ENCODE assay signal across 25 mouse cellular contexts in genomic region chr1:177165336-177165735, GRCm38 (mm10).
"Had no signal": no experiment of that assay in that cellular context is flagged by ENCODE, and none has a peak within 500 bp of the region (broad histone marks: within the 10 kb centered on the region; RNA-seq: fewer than 3 reads in every experiment).

No protein-coding gene starts in this region.

- H3K27ac ChIP-seq: kidney, embryonic 15.5 days; limb, embryonic 10.5 days; limb, embryonic 13.5 days; liver, embryonic 12.5 days; liver, embryonic 15.5 days; lung, embryonic 15.5 days; midbrain, embryonic 10.5 days; midbrain, embryonic 15.5 days; neural tube, embryonic 12.5 days; neural tube, embryonic 15.5 days; stomach, postnatal 0 days had no signal

- H3K36me3 ChIP-seq: kidney, embryonic 15.5 days; limb, embryonic 10.5 days; limb, embryonic 13.5 days; liver, embryonic 12.5 days; liver, embryonic 15.5 days; lung, embryonic 15.5 days; midbrain, embryonic 10.5 days; midbrain, embryonic 15.5 days; neural tube, embryonic 12.5 days; neural tube, embryonic 15.5 days had no signal

- H3K4me3 ChIP-seq: kidney, embryonic 15.5 days; limb, embryonic 10.5 days; limb, embryonic 13.5 days; liver, embryonic 12.5 days; liver, embryonic 15.5 days; lung, embryonic 15.5 days; megakaryocyte, embryonic 14.5 days; midbrain, embryonic 10.5 days; midbrain, embryonic 15.5 days; neural tube, embryonic 12.5 days; neural tube, embryonic 15.5 days had no signal

- H3K4me1 ChIP-seq: kidney, embryonic 15.5 days; limb, embryonic 10.5 days; limb, embryonic 13.5 days; liver, embryonic 12.5 days; liver, embryonic 15.5 days; lung, embryonic 15.5 days; midbrain, embryonic 15.5 days; neural tube, embryonic 12.5 days; neural tube, embryonic 15.5 days had no signal

- H3K9me3 ChIP-seq: kidney, embryonic 15.5 days; limb, embryonic 10.5 days; limb, embryonic 13.5 days; liver, embryonic 12.5 days; liver, embryonic 15.5 days; lung, embryonic 15.5 days; megakaryocyte, embryonic 14.5 days; midbrain, embryonic 10.5 days; midbrain, embryonic 15.5 days; neural tube, embryonic 12.5 days; neural tube, embryonic 15.5 days had no signal

- ATAC-seq: liver, embryonic 12.5 days; midbrain, embryonic 15.5 days had no signal

- H3K4me2 ChIP-seq: kidney, embryonic 15.5 days; limb, embryonic 13.5 days; liver, embryonic 12.5 days; liver, embryonic 15.5 days; lung, embryonic 15.5 days; midbrain, embryonic 15.5 days; neural tube, embryonic 12.5 days; neural tube, embryonic 15.5 days had no signal

- H3K9ac ChIP-seq: kidney, embryonic 15.5 days; limb, embryonic 13.5 days; liver, embryonic 12.5 days; liver, embryonic 15.5 days; lung, embryonic 15.5 days; midbrain, embryonic 15.5 days; neural tube, embryonic 12.5 days; neural tube, embryonic 15.5 days had no signal

- DNase-seq: kidney, adult 11 months; kidney, adult 8-10 months; kidney, postnatal 10 days; kidney, postnatal 36 days; layer of hippocampus, adult 9-11 months; liver; lung, adult 18-20 months; lung, postnatal 10 days; lung, postnatal 36 days; retina, postnatal 1 day; right cerebral cortex, postnatal 25 days; thymus, adult 2 months; thymus, postnatal 14 days had no signal

- H3K27me3 ChIP-seq: kidney, embryonic 15.5 days; limb, embryonic 13.5 days; liver, embryonic 12.5 days; liver, embryonic 15.5 days; lung, embryonic 15.5 days; megakaryocyte, embryonic 14.5 days; midbrain, embryonic 15.5 days; neural tube, embryonic 12.5 days; neural tube, embryonic 15.5 days had no signal
